Mouse (Mus musculus): ENCODE measurements around the gene Capzb. TPM values are rescaled to one million over a fixed set of nuclear protein-coding genes. Genes with fewer than 3 reads are reported as not detected.

The Capzb gene
- polyA plus RNA-seq, 1 experiment = 4.7 TPM

- no peaks in the 10 kb centered on the region for H3K36me3 ChIP-seq (ENCODE audit: control insufficient read depth)
- H3K4me3 ChIP-seq (replicated peaks) = no peak overlapping the region
- peaks cover 14% of the 10 kb centered on the region for H3K9me3 ChIP-seq (ENCODE audit: control insufficient read depth, low read length)
- H3K27me3 ChIP-seq (ENCODE audit: control insufficient read depth) = no peaks in the 10 kb centered on the region
- no peak for TF ChIP-seq TAL1 (IDR thresholded peaks at IDR 0.05; ENCODE audit: low read length)
- no peak for TF ChIP-seq GATA1 (IDR thresholded peaks at IDR 0.05; ENCODE audit: low read length)
- H3K4me1 ChIP-seq (ENCODE audit: control insufficient read depth) = peaks cover 12% of the 10 kb centered on the region
These were observed 14.8 kb upstream of the Capzb start for GRCm38 (mm10) chr4:139177921-139178320.

DNA sequence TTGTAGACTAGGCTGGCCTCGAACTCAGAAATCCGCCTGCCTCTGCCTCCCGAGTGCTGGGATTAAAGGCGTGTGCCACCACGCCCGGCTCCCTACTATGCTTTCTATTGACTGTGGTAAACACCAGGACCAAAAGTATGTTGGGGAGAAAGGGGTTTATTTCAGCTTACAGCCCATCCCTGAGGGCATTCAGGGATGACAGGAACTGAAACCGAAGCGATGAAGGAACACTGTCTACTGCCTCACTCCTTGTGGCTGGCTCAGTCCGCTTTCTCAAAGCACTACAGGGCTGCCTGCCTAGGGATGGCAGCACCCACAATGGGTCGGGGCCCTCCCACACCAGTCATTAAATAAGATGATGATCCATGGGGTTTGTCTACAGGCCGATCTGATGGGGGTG, 14.3 kb upstream of the Capzb start:
- TF ChIP-seq GATA1 (IDR thresholded peaks at IDR 0.05; ENCODE audit: low read length) (no peak), TAL1 (IDR thresholded peaks at IDR 0.05; ENCODE audit: low read length) (no peak)

GRCm38 (mm10) chr4:139179218-139179617, 13.5 kb upstream of the Capzb start:
- H3K9me3 ChIP-seq (ENCODE audit: control insufficient read depth, low read length) = peaks cover 14% of the 10 kb centered on the region
- H3K4me3 ChIP-seq (replicated peaks) = no peak overlapping the region
- peaks cover 12% of the 10 kb centered on the region for H3K4me1 ChIP-seq (ENCODE audit: control insufficient read depth)
- TF ChIP-seq TAL1 (IDR thresholded peaks at IDR 0.05; ENCODE audit: low read length) (no peak), GATA1 (IDR thresholded peaks at IDR 0.05; ENCODE audit: low read length) (no peak)
- no peaks in the 10 kb centered on the region for H3K36me3 ChIP-seq (ENCODE audit: control insufficient read depth)
- no peaks in the 10 kb centered on the region for H3K27me3 ChIP-seq (ENCODE audit: control insufficient read depth)

More for the DNA sequence above, 14.3 kb upstream of the Capzb start:
- H3K4me1 ChIP-seq (ENCODE audit: control insufficient read depth) = peaks cover 12% of the 10 kb centered on the region
- H3K9me3 ChIP-seq (ENCODE audit: control insufficient read depth, low read length) = peaks cover 14% of the 10 kb centered on the region
- no peak overlapping the region for H3K4me3 ChIP-seq (replicated peaks)
- no peaks in the 10 kb centered on the region for H3K27me3 ChIP-seq (ENCODE audit: control insufficient read depth)
- no peaks in the 10 kb centered on the region for H3K36me3 ChIP-seq (ENCODE audit: control insufficient read depth)

DNA sequence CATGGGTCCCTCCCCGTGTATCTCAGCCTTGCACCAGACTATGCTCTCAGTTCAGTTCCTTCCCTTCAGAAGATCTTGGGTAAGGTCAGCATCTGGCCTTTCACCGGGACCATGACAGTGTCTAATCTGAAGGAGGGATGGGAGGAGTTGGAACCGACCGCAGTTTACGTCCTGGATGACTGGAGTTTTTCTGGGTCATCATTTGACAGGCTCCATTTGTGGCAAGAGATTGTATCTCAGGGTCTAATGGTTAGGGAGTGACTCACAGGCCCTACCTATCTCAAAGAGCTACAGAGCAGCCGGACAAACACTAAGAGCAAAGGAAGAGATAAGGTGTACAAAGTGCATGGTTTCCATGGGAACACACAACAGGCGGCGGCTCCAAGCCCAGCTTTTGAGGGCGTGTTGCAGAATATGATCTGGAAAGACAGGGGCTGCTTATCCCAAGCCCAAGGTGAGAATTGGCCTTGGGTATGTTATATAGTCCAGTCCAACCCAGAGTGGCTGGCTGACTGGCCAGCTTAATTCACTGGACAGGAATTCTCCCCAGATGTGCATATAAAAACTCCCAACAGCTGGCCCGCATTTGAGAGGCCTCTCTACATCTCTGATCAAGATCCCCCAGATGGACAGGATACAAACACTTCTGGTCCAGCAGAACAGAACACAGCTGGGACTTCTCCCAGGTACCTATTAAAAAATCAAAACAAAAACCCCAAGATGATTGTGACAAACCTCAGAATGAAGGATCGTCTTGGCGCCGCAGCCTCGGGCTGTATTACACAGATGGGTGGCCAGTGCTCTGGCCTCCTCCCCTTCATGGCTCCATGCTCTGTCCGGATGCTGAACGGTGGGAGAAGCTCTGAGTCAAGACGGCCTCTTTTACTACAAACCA, 12.7 kb upstream of the Capzb start:
- no peak overlapping the region for H3K4me3 ChIP-seq (replicated peaks)
- H3K27me3 ChIP-seq (ENCODE audit: control insufficient read depth) = no peaks in the 10 kb centered on the region
- H3K4me1 ChIP-seq (ENCODE audit: control insufficient read depth) = peaks cover 12% of the 10 kb centered on the region
- no peak for TF ChIP-seq TAL1 (IDR thresholded peaks at IDR 0.05; ENCODE audit: low read length)
- TF ChIP-seq GATA1 (IDR thresholded peaks at IDR 0.05; ENCODE audit: low read length) = no peak
- no peaks in the 10 kb centered on the region for H3K36me3 ChIP-seq (ENCODE audit: control insufficient read depth)
- H3K9me3 ChIP-seq (ENCODE audit: control insufficient read depth, low read length) = peaks cover 14% of the 10 kb centered on the region

- peaks cover 14% of the 10 kb centered on the region for H3K9me3 ChIP-seq (ENCODE audit: control insufficient read depth, low read length)
- TF ChIP-seq GATA1 (IDR thresholded peaks at IDR 0.05; ENCODE audit: low read length) (no peak), TAL1 (IDR thresholded peaks at IDR 0.05; ENCODE audit: low read length) (no peak)
- H3K27me3 ChIP-seq (ENCODE audit: control insufficient read depth) = no peaks in the 10 kb centered on the region
- H3K4me3 ChIP-seq (replicated peaks) = no peak overlapping the region
- H3K36me3 ChIP-seq (ENCODE audit: control insufficient read depth) = no peaks in the 10 kb centered on the region
- peaks cover 12% of the 10 kb centered on the region for H3K4me1 ChIP-seq (ENCODE audit: control insufficient read depth)
These were observed 10.2 kb upstream of the Capzb start for GRCm38 (mm10) chr4:139182511-139182910.

DNA sequence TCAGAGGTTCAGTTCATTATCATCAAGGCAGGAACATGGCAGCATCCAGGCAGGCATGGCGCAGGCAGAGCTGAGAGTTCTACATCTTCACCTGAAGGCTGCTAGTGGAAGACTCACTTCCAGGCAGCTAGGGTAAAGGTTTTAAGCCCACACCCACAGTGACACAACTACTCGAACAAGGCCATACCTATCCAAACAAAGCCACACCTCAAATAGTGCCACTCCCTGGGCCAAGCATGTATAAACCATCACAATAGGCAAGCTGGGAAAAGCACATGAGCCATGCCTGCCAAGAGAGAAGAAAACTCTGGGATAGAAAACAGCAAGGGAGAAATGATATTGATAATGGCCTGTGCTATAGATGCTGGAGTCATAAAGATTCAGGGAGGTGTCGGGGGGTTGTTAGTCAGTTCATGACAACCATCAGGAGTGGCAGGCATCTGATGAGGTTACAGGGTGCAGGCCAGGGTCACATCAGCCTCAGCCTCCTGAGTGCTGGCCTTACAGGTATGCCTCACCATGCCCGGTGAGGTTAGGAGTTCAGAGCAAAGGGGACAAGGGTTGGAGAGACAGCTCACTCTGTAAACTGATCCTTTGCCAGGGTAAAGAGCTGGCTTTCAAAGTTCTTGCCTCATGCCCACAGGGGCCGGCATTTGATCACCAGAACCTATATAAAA, 6.8 kb upstream of the Capzb start:
- H3K4me3 ChIP-seq (replicated peaks) = no peak overlapping the region
- no peaks in the 10 kb centered on the region for H3K9me3 ChIP-seq (ENCODE audit: control insufficient read depth, low read length)
- TF ChIP-seq TAL1 (IDR thresholded peaks at IDR 0.05; ENCODE audit: low read length) (no peak), GATA1 (IDR thresholded peaks at IDR 0.05; ENCODE audit: low read length) (no peak)
- H3K36me3 ChIP-seq (ENCODE audit: control insufficient read depth) = no peaks in the 10 kb centered on the region
- H3K27me3 ChIP-seq (ENCODE audit: control insufficient read depth) = no peaks in the 10 kb centered on the region
- H3K4me1 ChIP-seq (ENCODE audit: control insufficient read depth) = peaks cover 8% of the 10 kb centered on the region

DNA sequence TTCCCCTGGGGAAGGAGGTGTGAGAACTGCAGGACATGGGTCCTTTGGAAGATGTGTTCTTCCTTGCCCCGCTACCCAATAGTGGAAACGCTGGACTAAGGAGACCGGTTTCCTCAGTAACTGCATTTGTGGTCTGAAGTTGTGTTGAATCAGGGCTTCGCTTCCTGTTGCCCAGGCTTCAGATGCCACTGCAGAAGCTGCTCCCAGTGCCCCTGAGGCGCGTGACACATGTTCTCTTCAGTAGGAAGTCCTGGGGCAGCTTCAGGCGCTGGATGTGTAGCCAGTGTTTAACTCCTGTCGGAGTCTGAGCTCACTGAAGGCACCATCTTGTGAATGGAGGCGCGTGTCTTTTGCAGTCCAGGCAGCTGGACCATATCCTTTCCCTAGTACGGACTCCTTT, 4.8 kb upstream of the Capzb start:
- TF ChIP-seq GATA1 (IDR thresholded peaks at IDR 0.05; ENCODE audit: low read length) = no peak
- TF ChIP-seq TAL1 (IDR thresholded peaks at IDR 0.05; ENCODE audit: low read length) = no peak
- no peaks in the 10 kb centered on the region for H3K27me3 ChIP-seq (ENCODE audit: control insufficient read depth)
- peaks cover 23% of the 10 kb centered on the region for H3K4me1 ChIP-seq (ENCODE audit: control insufficient read depth)
- H3K4me3 ChIP-seq (replicated peaks) = no peak overlapping the region
- H3K36me3 ChIP-seq (ENCODE audit: control insufficient read depth) = no peaks in the 10 kb centered on the region
- H3K9me3 ChIP-seq (ENCODE audit: control insufficient read depth, low read length) = no peaks in the 10 kb centered on the region

GRCm38 (mm10) chr4:139191605-139192498, 847 bp upstream of the Capzb start:
- peak overlapping the region; percentile 72 for H3K4me3 ChIP-seq (replicated peaks)
- H3K27me3 ChIP-seq (ENCODE audit: control insufficient read depth) = no peaks in the 10 kb centered on the region
- no peak for TF ChIP-seq TAL1 (IDR thresholded peaks at IDR 0.05; ENCODE audit: low read length)
- no peak for TF ChIP-seq GATA1 (IDR thresholded peaks at IDR 0.05; ENCODE audit: low read length)
- peaks cover 10% of the 10 kb centered on the region for H3K36me3 ChIP-seq (ENCODE audit: control insufficient read depth)
- no peaks in the 10 kb centered on the region for H3K9me3 ChIP-seq (ENCODE audit: control insufficient read depth, low read length)
- peaks cover 62% of the 10 kb centered on the region for H3K4me1 ChIP-seq (ENCODE audit: control insufficient read depth)
